Mouse (Mus musculus) spleen, postnatal 10 days (tissue): ENCODE results near the gene Tmem131.

Experiments
- DNase-seq, 2 experiments: peaks; one replicate each; pipeline ENCODE4 v3.0.0; 2021 to 2022; ENCODE audit warnings: low spot score in 2 of 2

Gene Tmem131

DNA sequence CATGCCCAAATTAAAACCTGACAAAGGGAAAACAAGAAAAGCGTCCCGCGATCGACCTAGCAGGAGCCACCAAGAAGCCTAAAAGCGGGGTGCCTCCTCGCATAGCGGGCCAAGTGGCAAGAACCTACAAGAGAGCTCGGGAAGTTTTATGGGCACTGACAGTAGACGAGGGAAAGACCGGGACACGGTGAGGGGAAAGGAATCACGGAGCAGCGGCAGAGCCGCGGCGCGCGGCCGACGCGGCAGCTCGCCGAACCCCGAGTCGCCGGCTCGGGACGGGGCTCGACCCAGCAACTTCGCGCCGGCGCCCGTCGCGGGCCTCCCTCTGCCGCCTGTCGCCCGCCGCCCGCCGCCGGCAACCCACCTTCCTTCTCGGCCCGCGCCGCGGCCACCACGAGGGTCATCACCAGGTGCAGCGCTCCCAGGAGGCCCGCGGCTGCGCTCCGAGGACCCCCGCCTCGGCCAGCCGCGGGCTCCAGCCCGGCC lies 4.6 kb downstream of the Tmem131 start:
- peak; percentile 64 to 69 for DNase-seq

DNA sequence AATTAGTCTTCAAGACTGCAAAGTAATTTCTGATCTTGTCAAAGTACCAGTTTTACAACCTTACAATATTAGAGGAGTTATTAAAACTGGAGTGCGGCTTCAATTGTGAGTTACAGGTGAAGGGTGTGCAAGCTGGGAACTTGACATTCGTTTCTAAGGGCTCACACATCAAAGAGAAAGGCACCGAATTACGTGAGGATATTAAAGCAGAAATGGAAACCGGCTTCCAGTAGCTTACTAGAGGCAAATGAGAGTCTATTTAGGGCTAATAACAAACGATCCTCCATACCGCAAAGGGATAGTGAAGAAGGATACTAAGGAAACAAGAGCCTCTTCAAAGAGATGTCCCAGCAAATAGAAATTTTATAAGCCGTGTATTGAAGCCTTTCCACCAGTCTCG lies 5.1 kb downstream of the Tmem131 start:
- no peak for DNase-seq

DNA sequence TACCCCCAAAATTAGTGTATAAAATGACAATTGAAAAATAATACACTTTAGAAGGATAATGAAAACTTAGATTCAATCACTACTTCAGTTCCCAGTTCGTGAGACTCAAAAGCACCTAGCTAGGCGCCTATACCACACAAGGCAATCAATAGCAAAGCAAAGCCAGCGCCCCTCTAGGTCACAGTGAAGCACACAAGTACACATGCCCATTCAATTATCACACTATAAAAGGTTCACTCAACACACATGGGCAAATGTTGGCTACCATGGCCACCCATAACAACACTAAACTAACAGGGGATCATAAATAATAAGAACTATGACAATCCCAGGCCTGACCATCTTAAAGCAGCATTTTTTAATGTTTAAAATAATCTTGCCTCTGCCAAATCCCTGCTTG lies 5.8 kb downstream of the Tmem131 start:
- DNase-seq, result no peak

DNA sequence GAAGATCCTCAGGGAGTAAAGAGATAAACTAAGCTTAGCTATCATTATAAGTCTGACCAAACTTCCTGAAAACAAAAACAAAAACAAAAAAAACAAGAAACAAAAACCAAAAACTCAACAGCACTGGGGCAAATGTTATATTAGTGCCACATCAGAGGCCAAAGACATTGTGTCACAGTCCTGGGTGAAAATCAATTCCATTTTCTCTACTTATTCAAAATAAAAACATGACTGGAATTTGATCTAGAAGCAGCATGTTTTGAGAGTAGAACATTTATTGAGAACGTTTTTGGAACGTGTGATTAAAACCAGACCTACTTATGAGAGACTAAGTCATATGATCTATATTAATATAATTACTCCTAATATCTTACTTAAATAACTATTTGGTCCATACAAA lies 6.5 kb downstream of the Tmem131 start:
- DNase-seq, result no peak

DNA sequence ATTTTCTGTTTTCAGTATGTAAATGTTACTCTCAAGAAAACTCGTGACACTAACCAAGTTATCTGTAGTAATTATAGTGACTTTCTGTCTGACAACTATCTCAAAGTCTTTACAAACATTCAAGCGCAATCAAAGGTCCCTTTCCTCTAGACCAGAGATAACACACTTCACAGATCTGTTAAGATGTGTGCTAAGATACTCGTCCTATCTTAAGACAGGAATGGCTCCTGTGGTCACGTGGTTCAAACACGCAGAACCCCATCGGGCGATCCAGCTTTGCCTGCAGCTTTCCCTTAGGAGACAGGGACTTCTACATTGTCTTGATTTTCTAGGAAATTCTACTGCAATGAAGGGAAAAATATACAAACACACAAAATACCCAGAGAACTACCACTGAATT lies 6.9 kb downstream of the Tmem131 start:
- DNase-seq, result no peak

DNA sequence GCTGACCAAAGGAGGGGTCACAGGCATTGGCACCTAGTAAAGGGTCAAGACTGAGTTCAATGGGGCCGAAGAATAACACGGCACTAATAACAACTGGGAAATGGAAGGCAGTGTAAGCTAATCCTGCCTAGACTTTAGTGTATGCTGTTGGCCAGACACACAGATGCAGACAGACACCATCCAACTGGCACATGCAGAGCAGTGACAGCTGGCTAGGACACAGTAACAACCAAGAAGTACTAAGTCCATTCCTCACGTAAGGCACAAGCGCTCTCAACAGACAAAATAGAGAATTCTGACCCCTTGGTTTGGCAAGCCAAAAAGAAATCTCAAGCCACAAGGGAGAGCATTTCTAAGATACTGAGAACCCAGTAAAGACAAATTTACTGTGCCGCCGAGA lies 8.7 kb downstream of the Tmem131 start:
- peak in 1 of 2 experiments; percentile 9 for DNase-seq

DNA sequence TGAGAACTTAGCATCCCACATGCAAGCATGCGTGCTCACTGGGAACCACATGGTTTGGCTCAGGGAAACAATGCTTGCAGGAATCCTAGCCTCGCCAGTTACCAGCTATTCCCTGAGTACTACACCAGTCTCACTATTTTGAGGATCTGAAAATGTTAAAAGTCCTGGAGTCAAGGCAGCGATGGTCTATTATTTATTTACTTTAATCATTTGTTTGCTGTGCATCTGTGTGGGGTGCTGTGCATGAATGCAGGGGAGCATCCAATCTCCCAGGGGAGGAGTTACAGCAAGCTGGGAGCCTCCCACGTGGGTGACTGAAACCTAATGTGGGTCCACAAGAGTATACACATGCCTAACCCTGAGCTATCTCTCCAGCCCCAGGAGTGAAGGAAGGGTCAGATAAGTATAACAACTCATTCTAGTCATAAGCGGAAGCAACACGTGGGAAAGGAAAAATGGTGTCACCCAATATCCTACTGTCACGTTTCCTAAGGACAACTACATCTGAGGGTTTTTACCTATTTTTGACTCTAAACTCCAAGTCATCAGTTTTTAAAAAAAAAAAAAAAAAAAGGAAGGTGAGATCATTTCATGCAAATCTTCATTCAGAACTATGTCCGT lies 9.4 kb downstream of the Tmem131 start:
- DNase-seq, result peak; percentile 23 to 53

DNA sequence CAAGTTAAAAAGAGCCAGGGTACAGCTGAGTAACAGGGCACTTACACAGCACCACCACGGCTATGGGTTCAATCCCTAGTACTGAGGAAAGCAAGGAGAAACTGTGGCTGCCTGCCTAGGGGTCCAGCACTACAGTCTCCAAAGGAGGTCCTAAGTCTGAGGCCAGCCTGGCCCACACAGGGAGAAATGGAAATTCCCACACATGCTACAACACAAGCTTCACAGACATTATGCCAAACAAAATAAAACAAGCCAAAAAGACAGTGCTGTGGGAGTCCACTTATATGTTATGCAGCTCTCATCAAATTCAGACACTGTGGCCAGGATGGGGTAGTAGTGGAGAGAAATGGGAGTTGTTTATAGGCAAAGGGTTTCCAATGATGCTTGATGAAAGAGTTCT lies 11.2 kb downstream of the Tmem131 start:
- DNase-seq, result no peak

DNA sequence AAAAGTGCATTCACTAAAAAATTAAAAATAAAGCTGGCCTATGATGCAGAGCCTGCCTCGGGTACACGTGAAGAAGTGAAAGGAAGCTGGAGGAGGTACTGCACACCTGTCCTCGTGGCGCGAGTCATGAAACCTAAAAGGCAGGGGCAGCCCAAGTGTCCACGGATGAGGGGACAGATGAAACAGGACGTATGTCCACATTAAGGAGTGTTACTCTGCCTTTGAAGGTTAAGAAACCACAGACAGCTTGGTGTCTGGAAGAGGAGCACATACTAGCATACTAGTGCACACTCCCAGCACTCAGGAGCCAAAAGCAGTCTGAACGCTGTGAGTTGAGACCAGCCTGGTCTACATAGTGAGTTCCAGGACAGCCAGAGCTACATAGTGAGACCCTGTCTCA lies 12.6 kb downstream of the Tmem131 start:
- DNase-seq, result no peak

DNA sequence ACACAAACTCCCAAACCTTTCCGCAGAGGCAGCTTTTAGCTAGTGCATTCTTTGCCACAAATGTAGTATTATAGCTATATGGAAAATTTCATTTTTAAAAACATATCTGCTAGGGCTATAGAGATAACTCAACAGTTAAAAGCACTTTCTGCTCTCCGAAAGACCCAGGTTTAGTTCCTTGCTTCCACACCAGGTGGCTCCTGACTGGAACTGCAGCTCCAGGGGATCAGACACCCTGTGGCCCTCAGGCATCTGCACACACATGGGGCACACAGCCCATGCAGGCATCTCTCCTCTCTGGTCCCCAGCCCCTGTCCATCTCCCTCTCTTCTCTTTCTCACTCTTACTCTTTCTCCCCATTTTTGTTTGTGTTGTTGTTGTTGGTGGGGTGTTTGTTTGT lies 13.5 kb downstream of the Tmem131 start:
- no peak for DNase-seq

DNA sequence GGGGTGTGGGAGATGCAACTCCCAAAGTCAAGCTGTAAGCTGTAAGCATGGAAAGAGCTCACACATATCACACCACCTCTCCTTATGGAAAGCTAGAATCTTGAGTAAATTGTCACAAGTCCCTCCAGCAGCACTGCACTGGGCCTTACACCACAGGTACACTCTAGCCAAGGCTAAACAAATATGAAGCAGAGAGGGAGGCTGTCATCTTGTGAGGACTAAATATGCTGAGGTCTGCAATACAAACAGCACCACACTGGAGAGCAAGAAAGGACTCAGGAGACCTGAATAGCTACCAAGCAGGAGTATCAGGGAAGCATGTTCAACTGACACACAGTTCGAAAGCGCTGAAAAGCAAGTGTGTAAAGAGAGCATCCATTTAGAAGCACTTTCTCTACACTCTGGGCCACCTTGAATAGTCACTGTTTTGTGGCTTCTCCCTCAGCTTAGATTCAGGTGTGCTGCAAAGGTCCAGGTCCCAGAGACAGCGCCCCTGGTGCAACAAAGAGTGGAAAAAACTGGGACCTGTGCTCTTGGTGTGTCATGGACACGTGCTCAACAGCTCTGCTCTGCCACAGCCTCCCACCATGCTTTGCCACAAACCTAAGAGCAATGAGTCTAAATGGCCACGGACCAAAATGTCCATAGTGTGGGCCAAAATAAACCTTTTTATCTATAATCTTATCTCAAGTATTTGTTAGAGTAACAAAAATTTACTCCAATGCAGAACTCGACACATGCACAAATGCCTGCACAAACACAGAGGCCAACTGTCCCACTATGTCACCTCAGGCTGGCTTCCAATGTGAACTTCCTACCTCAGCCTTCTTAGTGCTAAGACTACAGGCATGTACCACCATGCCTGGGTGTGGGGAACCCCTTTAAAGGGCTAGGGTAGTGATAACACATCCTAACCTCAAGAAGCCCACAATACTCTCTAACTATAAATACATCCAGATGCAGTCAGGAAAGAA lies 14.8 kb downstream of the Tmem131 start:
- no peak for DNase-seq

DNA sequence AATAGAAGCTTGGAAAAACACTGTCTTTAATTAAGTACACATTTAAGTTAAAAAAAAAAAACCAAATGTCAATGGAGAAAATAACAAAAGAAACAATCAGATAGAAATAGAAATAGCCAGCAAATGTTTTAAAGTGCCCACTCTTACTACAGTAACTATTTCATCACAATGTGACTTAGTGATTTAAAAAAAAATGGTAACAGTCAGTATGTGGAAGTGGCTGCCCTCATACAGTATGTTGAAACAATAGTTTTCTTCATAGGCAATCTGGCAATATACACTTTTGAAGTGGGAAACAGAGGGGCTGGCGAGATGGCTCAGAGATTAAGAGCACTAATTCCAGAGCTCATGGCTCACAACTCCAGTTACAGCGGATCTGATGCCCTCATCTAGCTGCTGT lies 15.9 kb downstream of the Tmem131 start:
- no peak for DNase-seq

DNA sequence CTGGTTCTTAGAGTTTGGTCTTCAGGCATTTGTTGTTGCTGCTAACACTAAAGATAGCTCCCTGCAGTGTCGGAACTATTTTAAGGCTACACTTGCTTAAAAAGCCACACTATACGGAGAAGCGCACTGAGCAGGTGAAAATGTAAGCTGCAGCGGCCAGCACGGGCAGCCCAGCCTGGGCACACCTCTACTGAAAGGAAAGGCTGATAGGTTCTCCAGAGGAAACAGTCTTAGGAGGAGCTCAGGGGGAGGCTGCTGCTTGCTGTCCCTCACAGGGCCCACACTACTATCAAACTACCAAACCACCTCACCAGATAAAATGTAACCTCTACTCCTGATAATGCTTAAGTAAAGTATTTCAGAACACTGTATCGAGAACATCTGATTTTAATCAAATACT lies 16.7 kb downstream of the Tmem131 start:
- DNase-seq, result no peak

DNA sequence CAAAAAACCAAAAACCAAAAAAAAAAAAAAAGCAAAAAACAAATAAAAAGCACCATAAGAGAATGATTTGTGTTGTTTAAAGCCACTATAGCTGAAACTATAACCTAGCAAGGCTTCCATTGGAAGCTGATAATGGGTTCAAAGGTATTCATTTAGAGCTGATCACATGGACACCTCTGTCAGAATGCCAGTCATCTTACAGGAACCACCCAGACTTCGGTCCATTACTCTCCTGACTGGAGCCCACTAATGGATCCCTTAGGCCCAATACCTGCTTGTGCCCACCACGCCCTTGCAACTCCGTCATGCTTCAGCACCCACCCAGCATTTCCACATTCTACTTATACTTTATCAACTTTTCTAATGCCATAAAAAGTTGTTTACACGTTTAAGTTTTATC lies 17.2 kb downstream of the Tmem131 start:
- DNase-seq, result no peak

DNA sequence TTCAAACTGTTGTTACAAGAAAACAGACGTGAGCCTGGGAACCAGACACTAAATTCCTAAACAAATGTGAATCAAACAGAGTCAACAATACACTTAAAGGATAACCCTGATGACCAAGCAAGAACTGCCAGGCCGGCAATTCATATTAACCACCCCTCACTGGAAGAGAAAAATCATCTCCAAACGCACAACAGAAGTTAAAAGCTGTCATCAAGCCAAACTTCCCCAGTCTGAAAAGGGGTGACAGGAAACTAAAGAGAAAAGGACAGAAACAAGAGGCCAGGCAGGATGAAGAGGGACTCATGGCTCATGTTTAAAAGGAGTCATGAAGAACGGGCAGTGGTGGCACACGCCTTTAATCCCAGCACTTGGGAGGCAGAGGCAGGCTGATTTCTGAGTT lies 17.7 kb downstream of the Tmem131 start:
- no peak for DNase-seq

DNA sequence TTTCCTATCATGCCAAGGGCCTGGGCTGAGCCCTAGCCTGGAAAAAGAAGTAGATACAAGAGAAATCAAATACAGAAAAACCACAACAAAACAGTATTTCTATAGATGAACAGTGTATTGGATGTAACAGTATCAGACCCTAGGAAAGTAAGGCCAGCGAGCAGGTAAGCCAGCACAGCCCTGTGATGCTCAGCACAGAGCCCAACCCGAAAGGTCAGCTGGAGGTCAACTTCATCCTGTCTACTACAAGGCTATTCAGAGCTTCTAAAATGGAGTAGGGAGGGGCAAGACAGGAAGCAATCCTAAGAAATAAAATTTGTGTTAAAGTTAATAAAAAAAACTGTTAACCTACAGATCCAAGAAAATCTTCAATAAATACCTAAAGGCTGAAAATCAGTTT lies 18.6 kb downstream of the Tmem131 start:
- no peak for DNase-seq

DNA sequence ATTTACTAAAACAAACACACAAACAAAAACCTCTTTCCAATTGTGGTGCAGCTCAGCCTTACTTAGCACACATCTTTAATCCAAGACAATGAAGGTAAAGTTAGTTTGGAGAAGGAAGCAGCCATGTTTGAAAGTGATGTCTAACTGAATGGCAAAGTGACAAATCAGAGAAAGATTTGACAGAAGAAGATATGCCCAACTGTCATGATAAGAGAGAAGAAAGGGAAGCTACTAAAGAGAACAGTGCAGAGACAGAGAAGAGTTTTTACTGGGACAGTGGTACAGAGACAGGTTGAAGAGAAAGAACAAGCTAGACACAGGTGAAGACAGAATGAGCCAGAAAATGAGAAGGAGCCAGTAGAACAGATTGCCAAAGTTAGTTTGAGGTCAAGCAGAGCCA lies 19.6 kb downstream of the Tmem131 start:
- DNase-seq, result no peak

DNA sequence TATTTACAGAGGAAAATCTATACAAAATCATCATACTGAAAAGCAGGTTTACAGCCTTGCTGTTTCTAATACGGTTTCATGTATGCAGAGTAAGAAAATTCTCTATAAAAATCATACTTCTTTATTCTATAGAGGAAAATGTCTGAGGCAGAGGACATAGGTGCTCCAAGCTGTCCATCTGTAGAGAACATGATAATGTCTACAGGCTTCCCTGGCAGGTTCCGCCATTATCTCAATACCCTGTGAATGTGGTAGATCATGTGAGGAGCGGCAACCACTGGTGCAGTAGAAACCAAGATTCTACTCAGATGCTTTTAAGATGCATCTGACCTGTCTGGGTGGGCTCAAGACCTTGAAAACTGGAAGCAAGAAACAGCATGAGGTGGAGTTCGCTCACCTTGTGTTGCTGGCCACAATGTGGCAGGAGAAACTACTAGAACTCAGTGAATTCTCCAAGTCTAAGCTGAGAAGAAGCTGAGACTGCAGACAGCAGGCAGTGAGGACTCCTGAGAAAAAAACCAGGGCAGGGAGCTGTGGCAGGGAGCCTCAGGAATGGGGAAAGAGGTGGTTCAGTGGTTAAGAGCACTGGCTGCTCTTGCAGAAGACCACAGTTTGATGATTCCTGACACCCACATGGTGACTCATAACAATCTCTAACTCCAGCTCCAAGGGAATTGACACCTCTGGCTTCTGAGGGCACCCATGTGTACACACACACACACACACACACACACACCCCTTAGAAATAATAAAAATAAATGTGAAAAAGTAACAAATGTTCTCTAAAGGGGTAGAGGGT lies 20.6 kb downstream of the Tmem131 start:
- no peak for DNase-seq

DNA sequence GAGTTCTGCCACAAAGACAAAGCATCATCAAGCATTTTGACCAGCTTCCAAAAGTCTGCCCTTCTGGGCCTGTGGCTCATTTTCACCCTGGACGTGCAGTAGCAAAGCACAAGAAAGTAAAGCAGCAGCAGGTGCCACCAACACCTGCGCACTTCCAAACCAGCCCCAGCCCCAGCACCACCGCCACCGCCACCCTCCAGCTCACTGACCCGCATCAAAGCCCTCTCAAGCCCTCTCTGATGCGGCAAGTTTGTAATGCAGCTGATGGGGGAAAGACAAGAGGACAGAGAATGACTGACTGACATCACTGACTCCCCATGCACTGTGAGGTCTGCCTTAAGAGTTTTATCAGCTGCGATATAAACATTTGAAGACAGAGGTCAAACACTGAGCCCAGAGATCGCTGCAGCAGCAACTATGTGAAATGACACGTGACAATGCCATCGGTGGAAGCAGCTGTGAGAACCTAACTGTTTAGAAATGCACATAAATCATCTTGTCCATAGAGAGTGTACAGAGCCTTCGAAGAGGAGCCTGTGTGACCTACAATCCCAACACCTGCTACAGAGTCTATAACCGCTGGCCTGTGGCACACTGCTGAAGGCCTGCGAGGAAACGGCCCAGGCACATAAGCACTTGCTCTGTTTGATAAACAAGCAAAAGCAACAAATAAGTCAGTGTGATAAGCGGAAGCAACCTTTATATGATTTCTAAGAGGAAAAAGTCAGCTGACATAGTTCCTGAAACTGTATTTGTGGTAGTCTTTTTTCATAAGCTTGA lies 21.7 kb downstream of the Tmem131 start:
- peak in 1 of 2 experiments; percentile 44 for DNase-seq

DNA sequence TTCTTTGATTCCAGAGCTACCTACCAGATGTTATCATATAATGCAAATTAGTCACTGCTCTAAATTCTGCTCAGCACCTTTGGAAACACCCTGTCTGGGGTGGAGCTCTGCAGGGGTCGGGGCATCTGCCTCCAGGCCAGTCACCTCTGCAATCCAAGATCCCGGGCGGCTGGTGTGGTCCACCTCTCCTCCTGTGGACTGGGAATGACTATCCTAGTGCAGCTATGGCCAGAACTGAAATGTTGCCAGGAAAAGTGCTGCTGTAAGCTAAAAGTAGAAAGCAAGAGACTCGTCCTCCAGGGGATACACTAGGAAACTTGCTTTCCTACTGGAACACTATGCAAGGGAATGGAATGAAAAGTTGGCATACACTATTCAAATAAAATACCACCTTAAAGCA lies 22.7 kb downstream of the Tmem131 start:
- no peak for DNase-seq

DNA sequence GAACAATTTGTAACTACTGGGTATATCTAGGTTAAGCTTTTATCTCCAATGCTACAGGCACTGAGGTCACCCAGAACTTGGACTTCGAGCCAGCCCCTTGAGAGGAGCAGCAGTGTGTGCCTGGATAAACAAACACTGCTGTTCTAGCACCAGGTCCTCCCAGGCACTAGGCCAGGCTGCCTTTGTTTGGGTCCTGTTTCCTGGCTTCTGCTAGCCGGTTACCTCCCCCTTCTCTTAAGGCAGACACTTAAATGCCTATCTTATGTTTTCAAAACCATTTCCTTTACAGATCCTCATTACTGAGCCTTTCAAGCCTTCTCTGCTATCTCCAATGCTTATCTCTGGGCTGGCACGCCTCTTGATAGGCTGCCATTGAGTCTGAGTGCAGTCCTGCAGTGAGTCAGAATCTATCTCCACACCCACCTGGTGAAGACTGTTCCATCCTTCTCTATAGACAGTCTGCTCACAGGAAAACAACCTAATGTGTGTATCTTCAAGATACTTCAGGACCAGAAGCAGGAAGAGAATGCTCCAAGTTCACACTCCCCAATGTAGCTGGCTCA lies 23.2 kb downstream of the Tmem131 start:
- peak; percentile 63 to 68 for DNase-seq
